Mouse (Mus musculus) left cerebral cortex, postnatal 10 days (tissue): Measurements from ENCODE around the gene Eif3f. TPM values are rescaled to one million over a fixed set of nuclear protein-coding genes. Genes with fewer than 3 reads are reported as not detected.

ENCODE experiments used
- DNase-seq, 2 experiments: peaks; one replicate each; pipeline ENCODE4 v3.0.0; 2021 to 2022; ENCODE audit warnings: low spot score in 2 of 2, mixed read lengths in 1 of 2; ENCODE audit errors: extremely low spot score in 1 of 2
- intact Hi-C: fragments of 180-260 bp; cut with DNase I; formaldehyde crosslinking; loops from one replicate; pipeline ENCODE4 v1.15.1; 2025
- total RNA-seq, 2 experiments: library from RNA; stranded (reverse); gene quantifications; 2 replicates each; pipeline ENCODE4 v1.2.3; 2021

Eif3f gene
- total RNA-seq, 2 experiments from 2014 or later, result 116 to 122 TPM

DNA sequence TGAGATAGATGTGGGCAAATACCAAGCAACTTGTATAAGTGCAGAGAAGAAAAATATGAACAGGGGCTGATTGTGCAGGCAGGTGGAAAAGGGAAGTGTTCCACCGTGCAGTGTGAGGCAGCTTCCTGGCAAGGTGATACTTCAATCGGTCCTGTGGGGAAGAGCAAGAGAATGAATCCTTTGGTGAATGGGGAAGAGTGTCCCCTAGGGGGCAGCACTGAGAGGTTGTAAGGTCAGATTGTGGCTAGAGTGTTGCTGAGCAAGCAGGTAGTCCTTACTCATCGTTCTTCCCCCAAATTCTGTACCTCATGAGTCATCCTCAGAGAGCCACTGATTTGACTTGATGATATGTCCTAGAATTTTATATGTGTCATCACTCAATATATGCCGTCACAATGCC, 20.0 kb downstream of the Eif3f start:
- DNase-seq, result peak in 1 of 2 experiments; percentile 51
- intact Hi-C loops, result no loop called here

DNA sequence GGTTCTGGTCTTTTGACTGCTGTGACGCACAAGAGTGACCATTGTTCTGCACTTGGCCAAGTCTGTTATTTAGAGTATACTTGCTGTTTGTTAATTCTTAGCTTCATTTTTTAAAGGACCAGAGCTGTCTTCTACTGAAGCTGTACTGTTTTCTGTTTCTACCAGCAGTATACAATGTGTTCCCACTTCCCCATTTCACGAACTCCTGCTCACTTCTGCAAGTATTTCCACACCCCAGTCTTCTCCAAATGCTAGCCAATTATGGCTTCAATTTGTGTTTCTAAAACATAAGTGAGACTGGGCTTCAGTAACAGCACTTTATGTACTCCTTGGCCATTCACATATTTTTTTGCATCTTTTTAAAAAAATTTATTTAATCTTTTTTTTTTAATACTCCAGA, 23.5 kb downstream of the Eif3f start:
- intact Hi-C loops, result no loop called here
- DNase-seq, result no peak

- DNase-seq, result no peak
- intact Hi-C loops, result loop anchor here (2.0 kb wide), 1 partner anchor 55 kb away; no protein-coding TSS in a partner anchor
These were observed 31.8 kb downstream of the Eif3f start for GRCm38 (mm10) chr7:108965968-108966367.

GRCm38 (mm10) chr7:108966742-108967362, 32.6 kb downstream of the Eif3f start:
- DNase-seq, result peak; percentile 56 to 62
- intact Hi-C loops, result loop anchor here (2.0 kb wide), 1 partner anchor 54 kb away; no protein-coding TSS in a partner anchor

- no peak for DNase-seq
- intact Hi-C loops, result no loop called here
These were observed 34.0 kb downstream of the Eif3f start for GRCm38 (mm10) chr7:108968201-108968600.

- peak; percentile 35 to 69 for DNase-seq
These were observed 38.1 kb downstream of the Eif3f start for GRCm38 (mm10) chr7:108972273-108972672.

DNA sequence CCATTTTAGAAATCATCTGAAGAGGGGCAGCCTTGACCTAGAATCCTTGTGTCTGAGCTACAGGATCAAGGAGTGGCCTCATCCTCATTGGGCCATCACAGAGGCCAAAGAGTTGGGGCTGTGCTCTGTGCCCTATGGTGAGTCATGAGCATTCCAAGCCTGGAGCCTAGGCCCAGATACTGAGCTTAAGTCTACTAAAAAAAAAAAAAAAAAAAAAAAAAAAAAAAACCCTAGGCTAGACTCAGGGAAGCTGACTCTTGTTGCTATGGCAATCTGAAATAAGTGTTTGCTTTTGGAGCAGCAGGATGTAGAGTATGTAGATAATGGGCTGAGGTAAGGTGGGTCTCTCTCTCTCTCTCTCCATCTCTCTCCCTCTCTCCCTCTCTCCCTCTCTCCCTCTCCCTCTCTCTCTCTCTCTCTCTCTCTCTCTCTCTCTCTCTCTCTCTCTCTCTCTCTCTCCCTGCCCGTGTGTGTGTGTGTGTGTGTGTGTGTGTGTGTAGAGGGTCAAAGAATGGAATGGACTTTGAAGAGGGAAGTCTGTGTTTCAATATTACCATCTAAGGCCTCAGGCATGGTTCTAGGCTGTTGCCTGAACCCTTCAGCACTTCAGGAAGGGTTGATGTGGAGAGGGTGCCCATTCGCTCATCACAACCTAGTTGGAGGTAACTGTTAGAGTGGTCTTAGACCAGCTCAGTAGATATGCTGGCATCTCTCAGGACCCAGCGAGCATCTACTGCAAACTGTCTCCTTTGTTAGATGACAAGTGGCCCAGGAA, 51.9 kb downstream of the Eif3f start:
- intact Hi-C loops, result no loop called here

More at GRCm38 (mm10) chr7:108972273-108972672, 38.1 kb downstream of the Eif3f start:
- intact Hi-C loops, result no loop called here

DNA sequence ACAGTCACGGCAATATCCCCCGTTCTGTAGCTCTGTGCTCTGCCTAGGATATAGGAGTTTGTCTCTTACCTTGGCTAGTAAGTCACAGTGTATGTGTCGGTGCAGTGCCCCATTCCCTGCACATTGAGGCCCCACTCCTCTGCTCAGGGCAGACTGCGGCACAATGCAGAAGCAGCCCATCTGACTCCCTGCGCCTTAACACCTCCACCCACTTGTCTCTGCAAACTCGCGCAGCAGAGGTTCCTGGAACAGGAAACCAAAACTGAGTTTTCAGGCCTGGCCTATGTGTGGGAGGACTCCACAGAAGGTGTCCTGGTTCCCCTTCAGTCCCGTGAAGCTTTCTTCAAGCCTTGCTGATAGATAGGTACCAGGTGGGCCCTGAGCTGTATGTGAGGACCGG, 57.0 kb downstream of the Eif3f start:
- no peak for DNase-seq
- intact Hi-C loops, result no loop called here

More for the DNA sequence above, 51.9 kb downstream of the Eif3f start:
- DNase-seq, result no peak

Other genes starting within 250 kb of the Eif3f start
- gene Olfr512, start 221.1 kb upstream of the Eif3f start, total RNA-seq, result not detected
- gene Olfr513, start 183.4 kb upstream of the Eif3f start, total RNA-seq, result not detected
- not detected for gene Olfr514, start 108.4 kb upstream of the Eif3f start, total RNA-seq
- gene Olfr516, start 83.9 kb upstream of the Eif3f start, total RNA-seq, result not detected
- not detected for gene Olfr517, start 62.0 kb upstream of the Eif3f start, total RNA-seq
- gene Olfr518, start 49.4 kb upstream of the Eif3f start, total RNA-seq, result not detected
- not detected for gene Olfr519, start 40.0 kb upstream of the Eif3f start, total RNA-seq
- gene Nlrp10, start 4.2 kb upstream of the Eif3f start, total RNA-seq, result under 1 TPM; 0.45 to 0.49 TPM
- 100 to 1,000 TPM; 161 to 169 TPM for gene Tub, start 15.9 kb downstream of the Eif3f start, total RNA-seq
- 10 to 100 TPM; 50.0 to 53.7 TPM for gene Ric3, start 148.9 kb downstream of the Eif3f start, total RNA-seq
- gene Lmo1, start 240.8 kb downstream of the Eif3f start, total RNA-seq, result 10 to 100 TPM; 25.2 to 26.8 TPM